Mouse (Mus musculus) lung, postnatal 0 days (tissue): ENCODE measurements at regions not wholly inside any gene's neighbourhood (a gene's known extent, or its start where the extent isn't known, plus 50 kb on each side); places are given as distances from the start of the nearest gene placed in this dataset.

Experiments used
- ATAC-seq: fragments of 200-750 bp; cut with Nextera tagmentation; 2 replicates; pipeline ENCODE4 v1.8.0; 2017; ENCODE audit warnings: moderate library complexity
- DNase-seq: peaks from one replicate; pipeline ENCODE4 v3.0.0-alpha.2; 2016; ENCODE audit warnings: low spot score
- H3K27ac ChIP-seq: fragments of 300-500 bp; sonication (generic); 2 replicates; pipeline ENCODE4 v1.5.1; 2014; ENCODE audit warnings: antibody characterized with exemption, mild to moderate bottlenecking, low read length, mixed read lengths
- H3K27me3 ChIP-seq: fragments of 300-500 bp; sonication (generic); replicated peaks from 2 replicates; pipeline ENCODE4 v1.6.1; 2014; ENCODE audit warnings: low read length, mixed read lengths; ENCODE audit not compliant: insufficient read depth
- H3K36me3 ChIP-seq: fragments of 300-500 bp; sonication (generic); 2 replicates; pipeline ENCODE4 v1.6.1; 2014; ENCODE audit warnings: low read length, mixed read lengths; ENCODE audit not compliant: insufficient read depth
- H3K4me1 ChIP-seq: fragments of 300-500 bp; sonication (generic); 2 replicates; pipeline ENCODE4 v1.6.1; 2014; ENCODE audit warnings: antibody characterized with exemption, low read depth, low read length, mixed read lengths; ENCODE audit not compliant: insufficient read depth
- H3K4me2 ChIP-seq: fragments of 300-500 bp; sonication (generic); replicated peaks from 2 replicates; pipeline ENCODE4 v1.6.1; 2014; ENCODE audit warnings: low read depth, mild to moderate bottlenecking, low read length, moderate library complexity, mixed read lengths
- H3K4me3 ChIP-seq: fragments of 300-500 bp; sonication (generic); 2 replicates; pipeline ENCODE4 v1.5.1; 2014; ENCODE audit warnings: low read depth, low read length
- H3K9ac ChIP-seq: fragments of 300-500 bp; sonication (generic); replicated peaks from 2 replicates; pipeline ENCODE4 v1.6.1; 2014; ENCODE audit warnings: low read depth, mild to moderate bottlenecking
- H3K9me3 ChIP-seq: fragments of 300-500 bp; sonication (generic); 2 replicates; pipeline ENCODE4 v1.6.1; 2016; ENCODE audit warnings: low read length, mixed read lengths
- CTCF ChIP-seq: IDR thresholded peaks from 2 replicates; pipeline ENCODE4 v1.5.1; 2016; ENCODE audit warnings: antibody characterized with exemption, mild to moderate bottlenecking
- EP300 ChIP-seq: IDR thresholded peaks from 2 replicates; pipeline ENCODE4 v1.6.1; 2016; ENCODE audit warnings: antibody characterized with exemption, mild to moderate bottlenecking, control low read depth
- WGBS: fragments of 180-500 bp; shearing (Covaris S2); extraction: QIAGEN DNeasy Blood & Tissue Kit; methylation state at CpG from one replicate; pipeline ENCODE4 v1.1.7; 2014; 5-methylcytosine and 5-hydroxymethylcytosine counted together

GRCm38 (mm10) chr14:73915990-73916389 lies 255.0 kb downstream of the Gm21750 start:
- H3K4me3 ChIP-seq, result no peak overlapping the region
- no peak overlapping the region for H3K9ac ChIP-seq
- no peak overlapping the region for H3K27ac ChIP-seq
- no peaks in the 10 kb centered on the region for H3K36me3 ChIP-seq
- TF ChIP-seq EP300 (no peak), CTCF (no peak)
- H3K4me2 ChIP-seq, result no peak overlapping the region
- ATAC-seq, result no peak
- no peaks in the 10 kb centered on the region for H3K4me1 ChIP-seq
- H3K27me3 ChIP-seq, result no peaks in the 10 kb centered on the region
- no peak for DNase-seq
- H3K9me3 ChIP-seq, result no peaks in the 10 kb centered on the region

GRCm38 (mm10) chr14:73931095-73931494 lies 270.1 kb downstream of the Gm21750 start:
- ATAC-seq (no peak), DNase-seq (no peak)
- TF ChIP-seq CTCF, result no peak
- TF ChIP-seq EP300, result no peak
- Histone ChIP-seq H3K9me3 (no peaks in the 10 kb centered on the region), H3K4me1 (no peaks in the 10 kb centered on the region), H3K36me3 (no peaks in the 10 kb centered on the region), H3K4me2 (no peak overlapping the region), H3K9ac (no peak overlapping the region), H3K4me3 (no peak overlapping the region), H3K27ac (no peak overlapping the region), H3K27me3 (no peaks in the 10 kb centered on the region)
- WGBS, result 70% methylated on average over 2 of the region's 2 CpGs

DNA sequence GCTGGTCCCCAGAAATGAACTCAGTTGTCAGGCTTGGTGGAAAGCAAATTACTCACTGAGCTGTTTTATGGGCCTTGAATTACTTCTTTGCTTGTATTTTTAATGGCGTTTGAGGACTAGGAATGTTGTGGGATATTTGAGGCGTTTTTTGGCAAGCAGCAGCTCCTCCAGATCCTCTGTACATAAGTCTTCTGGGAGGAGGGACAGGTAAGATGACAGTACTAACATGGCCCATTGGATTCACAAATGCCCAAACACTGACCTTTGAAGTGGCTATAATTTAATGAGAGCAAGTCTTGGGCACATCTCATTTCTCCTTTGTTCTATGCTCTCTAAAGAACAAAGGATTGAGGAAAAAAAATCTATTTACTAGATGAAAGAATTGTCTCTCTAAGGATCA lies 286.3 kb downstream of the Gm21750 start:
- Histone ChIP-seq H3K4me1 (no peaks in the 10 kb centered on the region), H3K9ac (no peak overlapping the region), H3K27ac (no peak overlapping the region), H3K4me2 (no peak overlapping the region), H3K9me3 (no peaks in the 10 kb centered on the region), H3K4me3 (no peak overlapping the region), H3K36me3 (no peaks in the 10 kb centered on the region), H3K27me3 (no peaks in the 10 kb centered on the region)
- no peak for TF ChIP-seq CTCF
- no peak for TF ChIP-seq EP300
- ATAC-seq (no peak), DNase-seq (no peak)
- WGBS, result 71% methylated on average over 2 of the region's 2 CpGs

- H3K4me2 ChIP-seq, result no peak overlapping the region
- no peak for ATAC-seq
- no peaks in the 10 kb centered on the region for H3K4me1 ChIP-seq
- no peak for DNase-seq
- no peak overlapping the region for H3K9ac ChIP-seq
- TF ChIP-seq CTCF, result no peak
- TF ChIP-seq EP300, result no peak
- H3K36me3 ChIP-seq, result no peaks in the 10 kb centered on the region
- no peak overlapping the region for H3K4me3 ChIP-seq
- no peaks in the 10 kb centered on the region for H3K27me3 ChIP-seq
- 76% methylated on average over 4 of the region's 4 CpGs for WGBS
- H3K27ac ChIP-seq, result no peak overlapping the region
- H3K9me3 ChIP-seq, result no peaks in the 10 kb centered on the region
Observed at GRCm38 (mm10) chr14:73952511-73952910, 291.5 kb downstream of the Gm21750 start.

DNA sequence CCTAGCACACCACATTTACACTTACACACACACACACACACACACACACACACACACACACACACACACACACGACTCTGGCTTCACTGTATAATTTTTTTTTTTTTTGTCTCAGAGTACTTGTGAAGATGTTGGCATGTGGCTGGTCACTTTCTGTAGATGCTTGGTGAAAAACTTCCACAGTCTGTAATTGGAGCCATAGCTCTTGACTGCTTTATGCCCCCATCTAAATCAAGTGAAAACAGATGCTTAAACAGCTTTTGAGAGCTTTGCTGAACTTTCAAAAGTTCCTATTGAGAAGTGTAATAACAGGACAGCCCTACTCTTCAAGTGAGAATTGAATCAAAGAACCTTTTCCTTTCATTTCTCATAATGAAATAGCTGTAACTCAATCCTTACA lies 317.7 kb downstream of the Gm21750 start:
- H3K9me3 ChIP-seq, result no peaks in the 10 kb centered on the region
- H3K27me3 ChIP-seq, result no peaks in the 10 kb centered on the region
- WGBS, result 29% methylated on average over 1 of the region's 1 CpGs
- H3K36me3 ChIP-seq, result no peaks in the 10 kb centered on the region
- no peak overlapping the region for H3K27ac ChIP-seq
- DNase-seq, result no peak
- no peak overlapping the region for H3K4me2 ChIP-seq
- H3K9ac ChIP-seq, result no peak overlapping the region
- ATAC-seq, result no peak
- H3K4me3 ChIP-seq, result no peak overlapping the region
- no peaks in the 10 kb centered on the region for H3K4me1 ChIP-seq
- TF ChIP-seq CTCF, result no peak
- no peak for TF ChIP-seq EP300

DNA sequence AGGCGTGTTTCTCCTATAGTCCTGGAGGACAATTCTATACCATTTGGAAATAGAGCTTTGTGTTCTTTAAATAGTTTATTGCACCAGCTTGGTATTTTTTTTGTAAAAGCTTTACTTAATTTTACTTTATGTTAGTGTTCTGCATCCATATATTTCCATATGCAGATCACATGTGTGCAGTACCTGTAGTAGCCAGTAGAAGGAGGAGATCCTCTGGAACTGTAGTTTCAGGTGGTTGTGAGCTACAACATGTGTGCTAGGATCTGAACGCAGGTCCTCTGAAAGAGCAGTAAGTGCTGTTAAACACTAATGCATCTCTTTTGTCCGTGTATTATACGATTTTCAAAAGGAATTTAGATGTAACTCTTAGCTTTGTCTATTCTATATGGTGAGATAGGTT lies 335.2 kb downstream of the Gm21750 start:
- TF ChIP-seq EP300, result no peak
- TF ChIP-seq CTCF, result no peak
- 91% methylated on average over 4 of the region's 4 CpGs for WGBS
- no peak overlapping the region for H3K9ac ChIP-seq
- H3K4me1 ChIP-seq, result no peaks in the 10 kb centered on the region
- no peak overlapping the region for H3K4me3 ChIP-seq
- DNase-seq (no peak), ATAC-seq (no peak)
- no peaks in the 10 kb centered on the region for H3K36me3 ChIP-seq
- no peak overlapping the region for H3K27ac ChIP-seq
- no peak overlapping the region for H3K4me2 ChIP-seq
- H3K9me3 ChIP-seq, result no peaks in the 10 kb centered on the region
- no peaks in the 10 kb centered on the region for H3K27me3 ChIP-seq

DNA sequence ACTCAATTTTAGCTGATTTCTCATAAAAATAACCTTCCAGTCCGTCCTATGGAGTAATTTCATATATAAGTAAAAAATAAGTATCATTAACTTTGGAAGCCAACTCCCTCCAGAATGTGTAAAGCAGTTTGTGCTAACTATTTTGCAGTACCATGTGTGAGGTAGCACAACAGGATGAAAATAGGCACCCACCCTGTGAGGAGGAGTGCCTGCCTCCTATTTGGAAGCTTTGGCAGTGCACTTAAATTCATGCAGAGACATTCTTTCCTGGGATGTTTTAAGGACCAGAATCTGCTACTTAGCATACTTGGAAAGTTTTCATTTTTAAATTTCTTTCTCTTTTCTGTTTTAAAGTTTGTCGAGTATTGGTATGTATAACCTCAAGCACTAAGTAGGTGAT lies 336.8 kb downstream of the Gm21750 start:
- DNase-seq, result no peak
- Histone ChIP-seq H3K27me3 (no peaks in the 10 kb centered on the region), H3K36me3 (no peaks in the 10 kb centered on the region), H3K4me3 (no peak overlapping the region), H3K9me3 (no peaks in the 10 kb centered on the region), H3K4me1 (no peaks in the 10 kb centered on the region), H3K9ac (no peak overlapping the region), H3K27ac (no peak overlapping the region), H3K4me2 (no peak overlapping the region)
- no peak for TF ChIP-seq CTCF
- TF ChIP-seq EP300, result no peak
- WGBS, result 82% methylated on average over 2 of the region's 2 CpGs
- no peak for ATAC-seq
